Mouse (Mus musculus) CH12.LX (cell line): ENCODE results near the gene Ppfibp2. TPM values are rescaled to one million over a fixed set of nuclear protein-coding genes. Genes with fewer than 3 reads are reported as not detected.

ENCODE experiments used
- DNase-seq: peaks from one replicate; pipeline ENCODE4 v3.0.0-alpha.2; 2013; ENCODE audit errors: extremely low read depth
- H3K27ac ChIP-seq: 2 replicates; pipeline ENCODE4 v1.5.1; 2012; ENCODE audit warnings: low read depth, mild to moderate bottlenecking, control low read depth, moderate library complexity; ENCODE audit not compliant: insufficient read depth
- H3K27me3 ChIP-seq: replicated peaks from 2 replicates; pipeline ENCODE3; 2012; ENCODE audit warnings: inconsistent platforms
- H3K36me3 ChIP-seq, 2 experiments: replicated peaks in 1 of 2; 2 replicates each; pipeline versions ENCODE3 to v1.6.1; 2012; ENCODE audit warnings: inconsistent platforms in 1 of 2, low read length in 1 of 2, mild to moderate bottlenecking in 1 of 2, mixed read lengths in 1 of 2, moderate library complexity in 1 of 2; ENCODE audit not compliant: control insufficient read depth in 1 of 2, insufficient read depth in 1 of 2
- H3K4me1 ChIP-seq, 2 experiments: 2 replicates each; pipeline ENCODE4 v1.6.1; 2012; ENCODE audit warnings: inconsistent platforms in 1 of 2, moderate library complexity in 1 of 2; ENCODE audit not compliant: insufficient read depth in 2 of 2, control insufficient read depth in 1 of 2
- H3K4me2 ChIP-seq: 2 replicates; pipeline ENCODE4 v1.6.1; 2012; ENCODE audit warnings: low read depth, mild to moderate bottlenecking, control low read depth; ENCODE audit not compliant: poor library complexity, insufficient read depth, severe bottlenecking
- H3K4me3 ChIP-seq, 3 experiments: fragments of 150-350 bp in 1 of 3; sonication (generic) in 1 of 3; replicated peaks in 1 of 3; 2 replicates each; pipeline versions ENCODE3 to v1.5.1; 2011 to 2012; ENCODE audit warnings: low read depth in 2 of 3, low read length in 2 of 3, mild to moderate bottlenecking in 2 of 3, moderate library complexity in 2 of 3, control low read depth in 1 of 3, improper control_type of control experiment in 1 of 3, inconsistent platforms in 1 of 3, mixed read lengths in 1 of 3; ENCODE audit not compliant: poor library complexity in 1 of 3
- H3K79me2 ChIP-seq: replicated peaks from 2 replicates; pipeline ENCODE4 v1.6.1; 2012; ENCODE audit warnings: mild to moderate bottlenecking, moderate library complexity; ENCODE audit not compliant: control insufficient read depth, poor library complexity, insufficient read depth, severe bottlenecking; ENCODE audit errors: extremely low read depth
- H3K9ac ChIP-seq: 2 replicates; pipeline ENCODE4 v1.6.1; 2012; ENCODE audit warnings: low read depth, mild to moderate bottlenecking, control low read depth, moderate library complexity; ENCODE audit not compliant: insufficient read depth
- H3K9me3 ChIP-seq: replicated peaks from 2 replicates; pipeline ENCODE3; 2012; ENCODE audit warnings: low read length, inconsistent platforms, mixed read lengths
- BHLHE40 ChIP-seq: IDR thresholded peaks from 2 replicates; pipeline ENCODE4 v1.6.1; 2011; ENCODE audit warnings: mild to moderate bottlenecking, low read depth, low read length, improper control_type of control experiment
- CHD1 ChIP-seq: IDR thresholded peaks from 2 replicates; pipeline ENCODE4 v1.6.1; 2012; ENCODE audit warnings: low read depth, low read length, improper control_type of control experiment, inconsistent platforms
- CHD2 ChIP-seq: IDR thresholded peaks from 2 replicates; pipeline ENCODE4 v1.6.1; 2011; ENCODE audit warnings: low read length, improper control_type of control experiment
- E2F4 ChIP-seq: IDR thresholded peaks from 2 replicates; pipeline ENCODE4 v1.6.1; 2011; ENCODE audit warnings: low read depth, low read length, improper control_type of control experiment; ENCODE audit not compliant: insufficient replicate concordance
- ELF1 ChIP-seq: IDR thresholded peaks from 2 replicates; pipeline ENCODE4 v1.6.1; 2014; ENCODE audit warnings: low read depth, mild to moderate bottlenecking, inconsistent platforms, low read length, improper control_type of control experiment
- GABPA ChIP-seq: IDR thresholded peaks from 2 replicates; pipeline ENCODE4 v1.6.1; 2012; ENCODE audit warnings: low read depth, low read length, improper control_type of control experiment, inconsistent platforms; ENCODE audit not compliant: insufficient replicate concordance
- IRF4 ChIP-seq: IDR thresholded peaks from 2 replicates; pipeline ENCODE4 v1.6.1; 2014; ENCODE audit warnings: low read depth, mild to moderate bottlenecking, inconsistent platforms, low read length, improper control_type of control experiment
- KAT2A ChIP-seq: IDR thresholded peaks from 2 replicates; pipeline ENCODE4 v1.6.1; 2012; ENCODE audit warnings: low read length, improper control_type of control experiment, inconsistent platforms; ENCODE audit not compliant: insufficient replicate concordance
- MAFK ChIP-seq: IDR thresholded peaks from 2 replicates; pipeline ENCODE4 v1.6.1; 2011; ENCODE audit warnings: low read length, improper control_type of control experiment; ENCODE audit not compliant: insufficient replicate concordance
- MAX ChIP-seq: IDR thresholded peaks from 2 replicates; pipeline ENCODE4 v1.6.1; 2011; ENCODE audit warnings: low read length, improper control_type of control experiment
- MAZ ChIP-seq: IDR thresholded peaks from 2 replicates; pipeline ENCODE4 v1.6.1; 2012; ENCODE audit warnings: low read depth, mild to moderate bottlenecking, inconsistent platforms, low read length, improper control_type of control experiment, moderate library complexity
- MYC ChIP-seq: IDR thresholded peaks from 2 replicates; pipeline ENCODE4 v1.6.1; 2011; ENCODE audit warnings: low read depth, mild to moderate bottlenecking, improper control_type of control experiment, low read length
- NELFE ChIP-seq: IDR thresholded peaks from 2 replicates; pipeline ENCODE4 v1.6.1; 2011; ENCODE audit warnings: low read depth, low read length, improper control_type of control experiment
- POLR2A ChIP-seq: IDR thresholded peaks from 2 replicates; pipeline ENCODE4 v1.6.1; 2011; ENCODE audit warnings: low read depth, mild to moderate bottlenecking, improper control_type of control experiment, low read length
- RAD21 ChIP-seq: IDR thresholded peaks from 2 replicates; pipeline ENCODE4 v1.6.1; 2011; ENCODE audit warnings: low read depth, mild to moderate bottlenecking, low read length, improper control_type of control experiment, moderate library complexity
- ZNF384 ChIP-seq: IDR thresholded peaks from 2 replicates; pipeline ENCODE4 v1.6.1; 2012; ENCODE audit warnings: low read depth, low read length, improper control_type of control experiment, inconsistent platforms
- dilution Hi-C: fragments of 300-500 bp; cut with MboI; formaldehyde crosslinking; loops from 2 replicates; pipeline ENCODE4 v1.14.3; 2020; ENCODE audit warnings: low sequenced_read_pairs; ENCODE audit not compliant: extremely low pct_unique_long_range_greater_than_20kb, extremely low pct_ligation_motif_present
- in situ Hi-C: fragments of 300-500 bp; cut with MboI; formaldehyde crosslinking; loops from 3 replicates; pipeline ENCODE4 v1.14.3; 2019; ENCODE audit warnings: low sequenced_read_pairs, low pct_ligation_motif_present, low pct_unique_long_range_greater_than_20kb, mixed read lengths
- polyA plus RNA-seq: library from polyadenylated mRNA; unstranded; fragments of >175 nt; gene quantifications from 2 replicates; pipeline ENCODE4 v1.2.1, GENCODE M21; 2012; ENCODE audit warnings: low read depth; ENCODE audit not compliant: insufficient read length
- total RNA-seq, 2 experiments: library from RNA; depleted of rRNA; stranded (reverse); fragments of 300-350 nt in 1 of 2; fragments of >200 nt in 1 of 2; gene quantifications; 2 replicates each; pipeline ENCODE4 v1.2.3; 2012 to 2014

Gene Ppfibp2
- total and polyA plus RNA-seq, 3 experiments: 30.2 to 40.3 (median 40.2) TPM

GRCm38 (mm10) chr7:107628383-107628782, 33.4 kb downstream of the Ppfibp2 start (continued):
- TF ChIP-seq MAZ: peak; percentile 75
- peak; percentile 40 for TF ChIP-seq MAX
- peak; percentile 86 for TF ChIP-seq MYC
- no peak for TF ChIP-seq NELFE
- TF ChIP-seq ELF1: no peak
- TF ChIP-seq MAFK: 0 out of 2 replicates have a peak, but pooled peaks have one; percentile 23

- Histone ChIP-seq H3K36me3 (peaks cover 16 to 79% of the 10 kb centered on the region in 2 experiments), H3K9ac (no peak overlapping the region), H3K4me3 (no peak overlapping the region), H3K27ac (no peak overlapping the region), H3K4me2 (no peak overlapping the region), H3K9me3 (no peaks in the 10 kb centered on the region), H3K79me2 (peaks cover 25% of the 10 kb centered on the region)
- no peak for DNase-seq
- dilution Hi-C loops (no loop called here), in situ Hi-C loops (no loop called here)
- TF ChIP-seq RAD21: no peak
- TF ChIP-seq, all 38 proteins: peak for 0
- Histone ChIP-seq H3K4me1 (peaks cover 17 to 54% of the 10 kb centered on the region in 2 experiments), H3K27me3 (no peaks in the 10 kb centered on the region)
Observed at GRCm38 (mm10) chr7:107633201-107633600, 38.2 kb downstream of the Ppfibp2 start.

- H3K4me3 ChIP-seq: no peak overlapping the region
- H3K79me2 ChIP-seq: peaks cover 6% of the 10 kb centered on the region
- no peak overlapping the region for H3K4me2 ChIP-seq
- H3K9ac ChIP-seq: no peak overlapping the region
- peaks cover 0 to 21% of the 10 kb centered on the region in 2 experiments; a peak in 2 of 4 replicates for H3K4me1 ChIP-seq
- H3K27ac ChIP-seq: no peak overlapping the region
- no peaks in the 10 kb centered on the region for H3K27me3 ChIP-seq
- dilution Hi-C loops: no loop called here
- TF ChIP-seq CHD2 (no peak), E2F4 (no peak), KAT2A (no peak), CHD1 (no peak), IRF4 (no peak)
- TF ChIP-seq, all 38 proteins: peak for 0
- in situ Hi-C loops: no loop called here
- H3K36me3 ChIP-seq: peaks cover 35 to 96% of the 10 kb centered on the region in 2 experiments
- no peaks in the 10 kb centered on the region for H3K9me3 ChIP-seq
- no peak for DNase-seq
Observed at GRCm38 (mm10) chr7:107637398-107637797, 42.4 kb downstream of the Ppfibp2 start.

- H3K79me2 ChIP-seq: peaks cover 6% of the 10 kb centered on the region
- no peak overlapping the region for H3K4me3 ChIP-seq
- H3K9me3 ChIP-seq: no peaks in the 10 kb centered on the region
- in situ Hi-C loops: no loop called here
- H3K27ac ChIP-seq: no peak overlapping the region
- H3K9ac ChIP-seq: no peak overlapping the region
- TF ChIP-seq GABPA (no peak), ZNF384 (no peak), POLR2A (no peak), KAT2A (no peak), BHLHE40 (no peak), RAD21 (no peak)
- H3K27me3 ChIP-seq: no peaks in the 10 kb centered on the region
- H3K4me1 ChIP-seq: peaks cover 0 to 23% of the 10 kb centered on the region in 2 experiments; a peak in 2 of 4 replicates
- no peak for DNase-seq
- H3K4me2 ChIP-seq: no peak overlapping the region
- peaks cover 38 to 96% of the 10 kb centered on the region in 2 experiments for H3K36me3 ChIP-seq
- dilution Hi-C loops: no loop called here
Observed at GRCm38 (mm10) chr7:107638026-107638425, 43.0 kb downstream of the Ppfibp2 start.
